Mouse (Mus musculus) 3134 (cell line): ENCODE results near the gene Serpina3n.
A peak's percentile ranks its signal among the peaks of the same experiment; 100 is the strongest.
"Not testable (repeated sequence)": the region's sequence is repeated elsewhere in the genome, so short reads cannot be mapped to it uniquely, and the experiment has no call there.

ENCODE experiments used
- DNase-seq: peaks from one replicate; pipeline ENCODE4 v3.0.0-alpha.2; 2011; ENCODE audit warnings: low spot score; ENCODE audit not compliant: insufficient read length; ENCODE audit errors: extremely low read depth

Serpina3n gene

DNA sequence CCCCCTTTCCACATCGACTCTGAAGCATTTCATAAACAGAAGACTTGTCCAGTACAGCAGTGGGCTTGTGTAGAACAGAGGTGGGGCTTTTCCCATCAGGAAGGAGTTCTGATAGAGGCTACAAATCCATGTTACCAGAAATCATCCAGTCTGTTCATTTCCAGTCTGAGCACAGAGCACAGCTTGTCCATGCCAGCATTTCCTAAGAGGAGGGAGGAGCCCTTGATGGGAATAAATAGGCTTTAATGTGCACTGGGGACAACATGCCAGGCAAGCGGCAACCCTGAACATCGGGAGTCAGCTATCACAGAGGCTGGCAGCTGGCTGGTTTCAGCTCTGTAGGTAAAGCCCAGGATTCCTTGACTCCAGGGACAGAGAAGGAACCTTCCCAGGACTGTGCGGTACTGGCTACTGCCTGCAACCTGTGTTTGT lies at the start of gene Serpina3n:
Gene Serpina3n (plus strand): TSS at position 276 of the 432 bp plus-strand sequence.
- no peak for DNase-seq

- no peak for DNase-seq
Measured at GRCm38 (mm10) chr12:104369986-104370385, 36.5 kb upstream of the Serpina3n start.

- DNase-seq, result not testable (repeated sequence)
Measured at GRCm38 (mm10) chr12:104377179-104377578, 29.4 kb upstream of the Serpina3n start.

DNA sequence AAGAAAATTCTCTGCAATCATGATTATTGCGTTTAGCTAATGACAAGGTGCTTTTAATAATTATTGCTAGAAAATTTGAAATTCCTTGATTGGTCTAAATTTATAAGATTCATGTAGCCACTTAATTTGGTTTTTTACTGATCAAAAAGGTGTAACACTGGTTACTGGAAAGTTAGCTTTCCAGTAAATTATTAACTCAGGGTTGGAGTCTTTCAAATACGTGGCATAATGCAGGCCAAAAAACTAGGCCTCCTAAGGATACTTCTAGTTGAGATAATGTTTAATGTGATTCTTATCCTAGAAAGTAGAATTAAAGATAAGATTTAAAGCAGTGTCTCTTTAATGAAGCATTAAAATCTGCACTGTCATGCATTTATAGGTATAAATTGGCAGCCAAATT lies 28.2 kb upstream of the Serpina3n start:
- DNase-seq, result not testable (repeated sequence)

DNA sequence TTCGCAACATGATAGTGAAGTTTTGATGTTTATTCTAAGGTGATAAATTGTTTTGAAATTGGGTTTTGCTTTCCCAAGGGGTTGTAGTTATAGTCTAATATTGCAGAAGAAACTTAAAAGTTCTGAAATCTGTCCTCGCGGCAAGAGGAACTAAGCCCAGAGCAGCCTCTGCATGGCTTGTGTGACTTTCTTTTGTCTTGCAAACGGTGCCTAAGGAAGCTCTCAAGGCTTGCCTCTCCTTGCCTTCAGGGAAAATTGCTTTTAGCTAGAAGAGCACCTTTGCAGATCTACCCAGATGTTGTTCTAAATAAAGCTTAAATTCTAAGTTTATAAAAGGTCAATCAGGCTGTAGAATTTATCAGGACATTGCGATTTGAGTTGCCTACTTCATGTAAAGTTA lies 27.7 kb upstream of the Serpina3n start:
- DNase-seq, result not testable (repeated sequence)

GRCm38 (mm10) chr12:104379856-104380255 lies 26.7 kb upstream of the Serpina3n start:
- DNase-seq, result no peak

DNA sequence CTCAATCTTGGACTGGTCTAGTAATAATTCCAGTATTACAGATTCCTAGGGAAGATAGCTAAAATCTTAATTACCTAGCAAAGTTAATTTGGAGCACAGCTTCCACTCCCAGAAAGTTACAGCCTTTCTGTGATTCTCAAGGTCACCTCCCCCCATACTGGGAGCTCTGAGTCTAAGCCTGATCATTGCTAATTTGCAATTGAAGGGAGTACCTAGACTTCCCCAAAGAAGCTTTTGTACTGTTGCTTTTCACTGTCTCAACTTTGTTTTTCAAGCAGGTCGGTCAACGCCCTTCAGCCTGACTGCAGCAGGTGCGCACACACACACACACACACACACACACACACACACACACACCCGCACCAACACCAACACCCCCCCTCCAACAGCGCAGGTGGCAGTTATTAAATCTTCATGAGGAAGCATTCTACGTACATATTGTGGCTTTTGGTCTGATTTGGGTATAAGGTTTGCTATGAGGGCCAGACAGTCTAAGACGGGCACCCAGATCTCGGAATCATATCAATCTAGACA lies 25.4 kb upstream of the Serpina3n start:
- DNase-seq, result not testable (repeated sequence)

GRCm38 (mm10) chr12:104385987-104386386 lies 20.5 kb upstream of the Serpina3n start:
- not testable (repeated sequence) for DNase-seq

- DNase-seq, result not testable (repeated sequence)
Measured at GRCm38 (mm10) chr12:104386878-104387277, 19.7 kb upstream of the Serpina3n start.

- DNase-seq, result no peak
Measured at GRCm38 (mm10) chr12:104388477-104388876, 18.1 kb upstream of the Serpina3n start.

GRCm38 (mm10) chr12:104391057-104391456 lies 15.5 kb upstream of the Serpina3n start:
- not testable (repeated sequence) for DNase-seq

DNA sequence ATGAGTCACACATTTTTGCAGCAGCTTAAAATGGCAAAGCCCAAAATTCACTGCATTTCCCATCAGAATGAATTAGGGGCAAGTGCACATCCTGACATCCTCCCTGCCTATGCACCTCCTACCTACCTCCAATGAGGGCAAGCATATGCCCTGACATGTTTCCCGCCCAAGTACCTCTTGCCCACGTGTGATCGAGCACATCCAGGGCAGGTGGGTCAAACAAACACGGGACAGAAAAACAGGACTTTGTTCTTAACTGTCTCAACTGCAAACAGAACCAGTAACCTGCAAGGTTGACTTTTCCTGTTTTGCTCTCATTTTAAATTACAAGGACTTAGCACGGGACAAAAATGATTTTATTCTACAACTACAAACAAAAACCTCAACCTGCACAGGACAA lies 2.6 kb upstream of the Serpina3n start:
- no peak for DNase-seq

- no peak for DNase-seq
Measured at GRCm38 (mm10) chr12:104412507-104412906, 6.0 kb downstream of the Serpina3n start.

GRCm38 (mm10) chr12:104414576-104414975 lies 8.0 kb downstream of the Serpina3n start:
- no peak for DNase-seq

DNA sequence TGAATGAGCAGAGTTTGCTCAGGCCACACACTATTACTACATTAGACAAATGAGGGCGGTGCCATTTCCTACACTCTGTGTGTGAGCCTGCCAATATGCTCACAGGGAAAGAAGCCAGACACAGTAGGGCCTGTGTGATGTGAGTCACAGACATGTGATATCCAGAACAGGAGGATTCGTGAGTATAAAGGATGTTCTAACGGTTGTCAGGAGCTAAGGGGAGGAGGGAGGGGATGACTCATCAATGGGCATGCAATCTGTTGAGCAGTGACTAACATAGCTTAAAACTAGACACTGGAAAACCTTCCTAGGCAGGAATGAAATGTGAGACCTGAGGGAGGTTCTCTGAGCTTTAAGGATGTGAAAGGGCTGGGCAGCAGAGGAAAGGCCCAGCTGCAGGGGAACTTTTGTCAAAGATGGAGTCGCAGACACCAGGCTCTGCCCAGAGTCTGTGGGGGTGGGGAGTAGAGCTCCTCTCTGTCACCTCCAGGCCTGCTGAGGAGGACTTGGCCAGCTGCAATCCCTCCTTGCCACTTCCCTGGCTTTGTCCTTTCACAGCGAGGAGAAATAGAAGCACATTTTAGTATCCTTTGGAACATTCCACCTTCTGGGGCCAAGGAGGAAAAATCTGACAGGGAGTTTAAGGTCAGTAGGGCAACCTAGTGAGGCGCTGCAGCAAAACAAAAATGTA lies 9.2 kb downstream of the Serpina3n start:
- DNase-seq, result peak; percentile 75

- peak; percentile 25 for DNase-seq
Measured at GRCm38 (mm10) chr12:104418340-104419135, 12.0 kb downstream of the Serpina3n start.

- no peak for DNase-seq
Measured at GRCm38 (mm10) chr12:104419136-104419462, 12.6 kb downstream of the Serpina3n start.

DNA sequence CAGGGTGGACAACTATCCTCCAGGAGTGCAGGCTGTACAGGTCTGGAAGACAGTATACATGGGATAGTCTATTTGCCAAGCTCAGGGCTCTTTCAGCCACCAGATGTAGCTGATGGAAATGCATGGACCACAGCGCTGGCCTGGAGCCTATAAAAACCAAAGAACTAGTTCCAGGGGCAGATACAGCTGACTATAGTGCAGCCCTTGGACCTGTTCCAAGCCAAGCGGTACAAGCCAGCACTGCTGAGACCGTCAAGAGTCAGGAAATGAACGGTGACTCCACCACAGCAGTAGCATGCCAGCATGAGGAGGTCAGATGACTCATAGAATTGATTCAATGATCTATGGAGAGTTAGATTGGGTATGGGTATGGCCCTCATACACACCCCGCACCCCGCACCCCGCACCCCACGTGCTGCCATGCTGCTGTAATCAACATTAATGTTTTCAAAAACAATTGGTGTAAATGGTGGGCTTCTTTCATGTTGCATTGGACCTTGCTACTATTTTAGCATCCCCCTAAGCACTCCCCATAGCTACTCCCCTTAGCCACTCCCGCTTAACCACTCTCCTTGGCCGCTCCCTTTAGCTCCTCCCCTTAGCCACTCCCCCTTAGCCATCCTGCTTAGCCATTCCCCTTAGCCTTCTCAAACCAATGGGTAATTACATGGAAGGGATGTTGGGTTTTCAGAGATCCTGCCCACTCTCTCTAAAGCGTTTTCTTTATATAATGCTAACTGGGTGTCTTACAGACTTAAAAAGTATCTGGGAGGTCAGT lies 16.3 kb downstream of the Serpina3n start:
- DNase-seq, result peak; percentile 50

DNA sequence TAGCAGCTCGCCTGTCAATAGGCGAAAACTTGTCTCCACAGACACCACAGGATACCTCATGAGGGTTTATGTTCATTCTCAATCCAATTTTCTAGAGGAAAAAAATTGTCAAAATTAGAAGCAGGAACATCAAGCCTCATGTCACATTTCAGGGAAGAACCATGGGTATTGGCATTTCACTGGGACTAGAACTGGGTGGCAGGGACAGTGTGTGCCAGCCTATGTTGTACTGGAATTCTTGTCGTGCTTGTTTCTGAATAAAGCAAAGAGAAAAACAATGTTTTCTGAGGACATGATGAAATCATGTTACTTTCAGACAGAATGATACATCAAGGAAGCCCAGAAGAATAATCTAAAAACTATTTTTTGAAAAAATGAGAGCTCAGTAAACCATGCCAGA lies 19.1 kb downstream of the Serpina3n start:
- DNase-seq, result no peak

DNA sequence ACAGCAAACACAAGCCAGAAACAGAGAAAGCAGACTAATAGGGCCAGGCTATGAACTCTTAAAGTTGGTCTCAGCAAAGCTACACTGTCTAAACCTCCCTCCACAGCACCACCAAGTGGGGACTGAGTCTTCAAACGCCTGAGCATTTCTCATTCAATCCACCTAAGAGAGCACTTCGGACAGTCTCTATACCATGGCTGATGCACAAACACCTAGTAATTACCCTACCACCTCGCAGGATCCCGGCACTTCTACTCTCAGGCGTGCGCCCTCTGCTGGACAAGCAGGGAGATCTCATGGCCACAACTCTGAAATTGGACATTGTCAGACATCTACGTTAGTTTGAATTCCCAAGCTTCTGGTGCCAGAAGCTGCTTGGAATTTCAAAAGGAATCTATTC lies 20.4 kb downstream of the Serpina3n start:
- DNase-seq, result no peak

DNA sequence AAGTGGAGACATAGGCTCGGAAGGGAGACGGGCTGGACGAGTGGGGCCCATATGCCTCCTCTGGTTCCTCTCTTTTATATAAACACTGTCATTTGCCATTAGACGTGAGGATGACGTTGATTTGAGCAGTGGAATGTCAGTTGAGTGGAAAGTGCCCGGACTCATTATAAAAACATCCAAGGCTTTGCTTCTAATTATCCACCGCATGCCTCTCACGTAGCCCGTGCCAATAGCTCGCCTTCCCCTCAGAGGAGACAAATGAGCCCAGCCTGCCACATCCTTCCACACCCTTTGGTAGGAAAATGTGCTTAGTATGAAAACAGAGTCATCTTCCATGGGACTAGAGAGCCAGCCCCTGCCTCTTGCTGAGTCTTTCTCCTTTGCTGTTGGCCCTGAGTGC lies 24.8 kb downstream of the Serpina3n start:
- no peak for DNase-seq
